Mouse (Mus musculus) cerebral cortex, adult 2 months (tissue): ENCODE data around the gene Ppl.

Experiments used
- WGBS: fragments of 180-500 bp; shearing (Covaris S2); methylation state at CpG from one replicate; pipeline ENCODE4 v1.1.7; 2018; 5-methylcytosine and 5-hydroxymethylcytosine counted together

Ppl gene

GRCm38 (mm10) chr16:5036649-5037234 lies 95.5 kb downstream of the Ppl start:
- WGBS = 65% methylated on average over 5 of the region's 5 CpGs
